Mouse (Mus musculus) thymus, adult 2 months (tissue): ENCODE data around the gene Nid1. TPM values are rescaled to one million over a fixed set of nuclear protein-coding genes. Genes with fewer than 3 reads are reported as not detected.

Source experiments
- DNase-seq: peaks from one replicate; pipeline ENCODE4 v3.0.0; 2021
- H3K27ac ChIP-seq: fragments of 200-500 bp; 2 replicates; pipeline ENCODE4 v1.5.1; 2012; ENCODE audit warnings: low read length, control low read depth; ENCODE audit not compliant: control insufficient read depth, insufficient read depth
- H3K27me3 ChIP-seq: fragments of 200-500 bp; 2 replicates; pipeline ENCODE4 v1.6.1; 2012; ENCODE audit warnings: mild to moderate bottlenecking, low read length, moderate library complexity, mixed read lengths; ENCODE audit not compliant: control insufficient read depth, insufficient read depth
- H3K36me3 ChIP-seq: fragments of 200-500 bp; 2 replicates; pipeline ENCODE4 v1.6.1; 2012; ENCODE audit warnings: mild to moderate bottlenecking, low read length, moderate library complexity; ENCODE audit not compliant: control insufficient read depth, insufficient read depth
- H3K4me1 ChIP-seq: fragments of 200-500 bp; replicated peaks from 2 replicates; pipeline ENCODE4 v1.6.1; 2012; ENCODE audit warnings: low read length; ENCODE audit not compliant: control insufficient read depth, insufficient read depth
- H3K4me3 ChIP-seq: fragments of 200-500 bp; 2 replicates; pipeline ENCODE4 v1.5.1; 2012; ENCODE audit warnings: mild to moderate bottlenecking, low read length, control low read depth, moderate library complexity; ENCODE audit not compliant: control insufficient read depth, insufficient read depth
- CTCF ChIP-seq: fragments of 200-500 bp; IDR thresholded peaks from 2 replicates; pipeline ENCODE4 v1.5.1; 2012; ENCODE audit warnings: mild to moderate bottlenecking, control low read depth, low read length, moderate library complexity, borderline replicate concordance; ENCODE audit not compliant: control insufficient read depth, poor library complexity, insufficient read depth; ENCODE audit errors: extremely low read depth
- POLR2A ChIP-seq: fragments of 200-500 bp; IDR thresholded peaks from 2 replicates; pipeline ENCODE4 v1.6.1; 2012; ENCODE audit warnings: mild to moderate bottlenecking, low read length, control low read depth, moderate library complexity; ENCODE audit not compliant: control insufficient read depth, poor library complexity, insufficient read depth; ENCODE audit errors: extremely low read depth
- WGBS: fragments of 180-500 bp; shearing (Covaris S2); methylation state at CpG from one replicate; pipeline ENCODE4 v1.1.7; 2018; 5-methylcytosine and 5-hydroxymethylcytosine counted together
- polyA plus RNA-seq: library from polyadenylated mRNA; depleted of rRNA; stranded (reverse); fragments of >200 nt; gene quantifications from 2 replicates; pipeline ENCODE4 v1.2.3, GENCODE M21; 2012

Gene Nid1
- polyA plus RNA-seq, 1 experiment, result 19.0 TPM

DNA sequence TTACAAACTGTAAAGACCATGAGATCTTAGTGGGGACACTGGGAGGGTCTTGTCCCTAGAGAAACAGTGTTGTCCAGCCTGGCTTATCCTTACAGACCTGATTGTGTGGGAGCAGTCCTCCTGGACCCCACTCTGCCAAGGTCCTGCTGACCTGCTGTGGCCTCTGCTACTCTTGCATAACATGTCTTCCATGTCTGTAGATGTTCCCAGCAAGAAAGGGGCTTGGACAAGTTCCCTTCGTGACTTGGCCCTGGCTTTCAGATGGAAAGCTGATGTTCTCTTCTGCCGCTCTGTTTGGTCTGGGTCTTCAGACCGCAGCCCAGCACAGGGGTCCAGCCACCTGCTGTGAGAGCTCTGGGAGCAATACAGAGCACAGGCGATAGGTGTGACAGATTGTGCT, 48.3 kb downstream of the Nid1 start:
- no peak for DNase-seq
- H3K27ac ChIP-seq, result no peak overlapping the region
- H3K4me1 ChIP-seq, result no peaks in the 10 kb centered on the region; the same call in 1 of the 2 replicates
- TF ChIP-seq CTCF (no peak), POLR2A (no peak)
- 97% methylated on average over 4 of the region's 4 CpGs for WGBS
- no peaks in the 10 kb centered on the region for H3K27me3 ChIP-seq
- no peaks in the 10 kb centered on the region for H3K36me3 ChIP-seq
- no peak overlapping the region for H3K4me3 ChIP-seq

DNA sequence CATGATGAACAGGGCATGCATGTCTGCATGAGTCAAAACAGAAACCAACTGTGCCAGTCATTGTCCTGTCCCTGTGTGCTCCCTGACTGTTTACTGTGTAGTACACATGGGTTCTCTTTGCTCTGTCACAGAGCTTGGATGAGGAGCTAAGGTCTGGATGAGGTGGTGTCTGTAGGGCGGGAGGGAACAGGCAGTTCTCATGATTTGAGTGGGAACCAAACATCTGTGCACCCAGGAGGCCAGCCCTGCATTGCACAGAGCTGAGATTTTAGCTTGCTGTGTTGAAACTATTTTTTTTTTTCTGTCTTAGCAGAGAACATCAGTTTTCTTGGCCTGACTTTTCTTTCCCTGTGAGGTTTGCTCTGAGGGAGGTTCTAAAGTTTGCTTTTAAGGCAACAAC, 50.5 kb downstream of the Nid1 start:
- TF ChIP-seq CTCF, result no peak
- TF ChIP-seq POLR2A, result no peak
- Histone ChIP-seq H3K36me3 (no peaks in the 10 kb centered on the region), H3K27me3 (no peaks in the 10 kb centered on the region), H3K4me1 (no peaks in the 10 kb centered on the region; the same call in none of the 2 replicates), H3K27ac (no peak overlapping the region), H3K4me3 (no peak overlapping the region)
- 91% methylated on average over 1 of the region's 1 CpGs for WGBS
- DNase-seq, result no peak

DNA sequence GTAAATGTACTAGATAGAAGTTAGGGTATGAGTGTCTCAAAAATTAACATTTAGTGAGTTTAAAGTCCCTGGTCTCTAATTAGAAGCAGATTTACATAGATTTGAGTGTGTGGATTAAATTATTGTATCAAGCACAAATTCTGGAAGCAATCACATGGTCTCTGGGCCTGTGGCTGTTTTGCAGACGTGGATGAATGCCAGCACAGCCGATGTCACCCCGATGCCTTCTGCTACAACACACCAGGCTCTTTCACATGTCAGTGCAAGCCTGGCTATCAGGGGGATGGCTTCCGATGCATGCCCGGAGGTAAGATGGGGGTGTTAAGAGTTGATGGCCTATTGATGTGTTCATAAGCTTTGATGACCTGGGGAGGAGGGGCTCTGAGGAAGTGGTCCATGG, 52.5 kb downstream of the Nid1 start:
- Histone ChIP-seq H3K27me3 (no peaks in the 10 kb centered on the region), H3K4me1 (no peaks in the 10 kb centered on the region; the same call in 1 of the 2 replicates), H3K4me3 (no peak overlapping the region), H3K27ac (no peak overlapping the region), H3K36me3 (no peaks in the 10 kb centered on the region)
- TF ChIP-seq POLR2A (no peak), CTCF (no peak)
- no peak for DNase-seq
- WGBS, result 89% methylated on average over 5 of the region's 5 CpGs

DNA sequence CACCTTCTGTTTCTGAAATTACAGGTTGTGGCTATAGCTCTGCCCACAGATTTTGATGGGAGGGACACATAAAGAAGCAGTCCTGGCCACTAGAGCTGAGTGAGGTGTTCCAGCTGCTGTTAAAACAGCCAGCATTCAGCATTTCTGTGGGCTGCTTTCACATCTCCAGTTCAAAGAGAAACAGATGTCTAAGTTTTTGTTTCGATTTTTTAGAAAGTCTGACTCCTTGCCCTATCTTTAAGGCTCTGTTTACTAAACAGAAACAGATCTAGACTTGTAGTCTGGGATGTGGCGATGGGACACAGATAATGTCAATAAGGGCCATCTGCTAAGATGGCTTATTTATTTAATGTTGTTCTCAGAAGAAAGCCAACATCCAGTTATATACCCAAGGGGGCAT, 54.8 kb downstream of the Nid1 start:
- Histone ChIP-seq H3K4me3 (no peak overlapping the region), H3K36me3 (no peaks in the 10 kb centered on the region), H3K27me3 (no peaks in the 10 kb centered on the region), H3K4me1 (no peaks in the 10 kb centered on the region; the same call in 1 of the 2 replicates), H3K27ac (no peak overlapping the region)
- no peak for DNase-seq
- TF ChIP-seq CTCF (no peak), POLR2A (no peak)
- 69% methylated on average over 2 of the region's 2 CpGs for WGBS

- Histone ChIP-seq H3K4me1 (no peaks in the 10 kb centered on the region; the same call in 1 of the 2 replicates), H3K36me3 (no peaks in the 10 kb centered on the region), H3K27me3 (no peaks in the 10 kb centered on the region), H3K27ac (no peak overlapping the region), H3K4me3 (no peak overlapping the region)
- no peak for TF ChIP-seq CTCF
- TF ChIP-seq POLR2A, result no peak
- 86% methylated on average over 3 of the region's 3 CpGs for WGBS
- no peak for DNase-seq
Observed at GRCm38 (mm10) chr13:13493517-13493916, 56.2 kb downstream of the Nid1 start.

- Histone ChIP-seq H3K36me3 (no peaks in the 10 kb centered on the region), H3K27me3 (no peaks in the 10 kb centered on the region), H3K4me3 (no peak overlapping the region), H3K4me1 (no peaks in the 10 kb centered on the region), H3K27ac (no peak overlapping the region)
- DNase-seq, result no peak
- TF ChIP-seq POLR2A (no peak), CTCF (no peak)
- 89% methylated on average over 2 of the region's 2 CpGs for WGBS
Observed at GRCm38 (mm10) chr13:13498022-13498421, 60.7 kb downstream of the Nid1 start.

DNA sequence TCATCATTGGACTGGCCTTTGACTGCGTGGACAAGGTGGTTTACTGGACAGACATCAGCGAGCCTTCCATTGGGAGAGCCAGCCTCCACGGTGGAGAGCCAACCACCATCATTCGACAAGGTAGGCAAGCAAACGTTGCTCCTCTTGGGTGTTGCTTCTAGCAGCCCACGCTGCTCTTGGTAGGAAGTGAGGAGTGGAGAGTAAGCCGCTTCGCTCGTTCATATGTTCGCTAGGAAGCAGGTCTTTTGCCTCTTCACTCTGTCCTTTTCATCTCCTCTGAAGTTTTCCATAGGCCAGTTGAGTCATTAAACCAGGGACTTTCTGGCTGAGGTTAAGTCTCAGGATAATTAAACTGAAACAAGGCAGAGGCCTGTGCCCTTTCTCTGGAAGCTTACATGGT, 65.1 kb downstream of the Nid1 start:
- H3K36me3 ChIP-seq, result no peaks in the 10 kb centered on the region
- TF ChIP-seq POLR2A, result no peak
- TF ChIP-seq CTCF, result no peak
- H3K27ac ChIP-seq, result no peak overlapping the region
- H3K4me3 ChIP-seq, result no peak overlapping the region
- DNase-seq, result no peak
- no peaks in the 10 kb centered on the region for H3K4me1 ChIP-seq
- WGBS, result 95% methylated on average over 10 of the region's 10 CpGs
- H3K27me3 ChIP-seq, result no peaks in the 10 kb centered on the region
